Mouse (Mus musculus) kidney, postnatal 4 days (tissue): ENCODE data around the gene Gas7.

Experiments used
- DNase-seq, 2 experiments: peaks; one replicate each; pipeline ENCODE4 v3.0.0; 2021; ENCODE audit warnings: mixed read lengths in 2 of 2

Gene Gas7

DNA sequence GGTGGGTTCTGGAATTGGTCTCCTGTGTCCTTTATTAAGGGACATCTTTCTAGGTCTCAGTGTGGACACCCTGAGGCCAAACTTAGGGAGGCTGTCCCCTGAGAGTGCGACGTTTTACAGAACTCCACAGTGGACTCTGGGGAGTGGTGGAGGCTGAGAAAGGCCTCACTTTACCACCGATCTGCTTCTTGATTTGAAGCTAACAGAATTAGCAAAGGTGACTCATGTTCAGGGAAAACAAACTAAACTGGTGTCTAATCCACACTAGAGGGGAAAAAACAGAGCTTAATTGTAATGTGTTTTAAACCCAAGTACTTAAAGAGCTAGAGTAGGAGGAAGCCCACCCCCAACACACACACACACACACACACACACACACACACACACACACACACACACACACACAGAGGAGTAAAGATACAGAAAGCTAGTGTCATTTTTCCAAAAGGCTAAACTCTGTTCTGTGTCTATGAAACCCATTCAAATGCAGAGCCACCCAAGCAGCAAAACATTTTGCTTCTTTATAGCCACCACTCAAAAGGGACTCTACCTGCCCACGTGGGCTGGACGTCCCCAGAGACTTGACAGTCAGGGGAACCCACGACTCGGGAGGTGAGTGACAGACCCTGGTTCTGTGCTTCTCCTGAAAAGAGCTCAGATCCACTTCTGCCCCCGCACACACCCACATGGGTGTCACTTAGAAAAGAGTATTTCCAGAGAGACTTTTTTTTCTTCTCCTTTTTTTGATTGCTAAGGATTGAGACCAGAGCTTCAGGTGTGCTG lies 268.2 kb downstream of the Gas7 start:
- DNase-seq = no peak

DNA sequence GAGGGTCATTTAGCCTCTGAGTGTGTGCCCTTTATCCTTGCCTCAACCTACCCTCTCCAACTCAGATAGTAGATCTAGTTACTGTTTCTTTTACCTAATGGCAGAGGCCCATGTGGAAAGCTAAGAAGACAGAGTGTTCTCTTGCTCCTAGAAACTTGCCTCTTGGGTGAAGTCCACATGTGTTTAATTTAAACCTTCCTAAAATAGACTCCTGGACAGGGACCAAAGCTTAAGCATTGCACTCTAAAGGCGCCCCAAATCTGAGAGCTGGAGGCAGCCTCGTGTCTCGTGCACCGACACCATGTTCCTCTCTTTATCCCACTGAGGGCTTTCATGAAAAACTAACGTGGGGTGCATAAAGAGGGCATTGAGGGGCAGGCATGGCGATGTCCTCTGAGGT lies 271.9 kb downstream of the Gas7 start:
- no peak for DNase-seq

DNA sequence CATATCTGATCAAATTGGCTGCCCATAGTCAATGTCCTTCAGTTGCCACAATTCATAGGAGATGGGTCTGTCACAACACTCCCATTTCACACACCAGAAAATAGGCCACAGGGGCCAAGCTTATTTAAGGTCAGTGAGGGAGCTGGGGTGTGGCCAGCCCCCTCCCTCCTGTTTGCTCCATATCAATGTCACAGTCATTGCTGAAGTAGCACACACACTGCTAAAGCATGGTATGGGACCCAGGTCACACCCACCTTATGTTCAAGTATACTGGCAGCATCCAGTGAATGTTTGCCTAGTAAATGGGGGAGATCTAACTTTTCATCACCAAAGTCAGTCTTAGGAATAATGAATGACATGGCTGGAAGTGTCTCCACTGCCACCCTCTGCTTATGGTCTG lies 273.5 kb downstream of the Gas7 start:
- DNase-seq = no peak

DNA sequence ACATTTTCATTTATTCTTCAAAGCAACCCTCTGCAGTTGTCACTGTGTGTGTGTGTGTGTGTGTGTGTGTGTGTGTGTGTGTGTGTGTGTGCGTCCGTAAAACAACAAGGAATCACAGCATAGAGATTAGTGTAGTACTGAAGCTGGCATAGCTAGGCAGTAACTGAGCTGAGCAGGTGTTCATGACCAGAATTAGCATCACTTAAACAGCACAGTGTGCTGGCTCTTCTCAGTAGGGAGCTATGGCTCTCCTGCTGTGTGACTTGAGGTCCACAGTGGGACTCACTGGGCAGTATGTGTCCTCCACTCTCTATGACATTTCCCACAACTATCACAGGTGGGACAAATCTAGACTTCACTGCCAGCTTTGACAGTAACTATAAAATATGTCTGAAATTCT lies 275.8 kb downstream of the Gas7 start:
- no peak for DNase-seq

DNA sequence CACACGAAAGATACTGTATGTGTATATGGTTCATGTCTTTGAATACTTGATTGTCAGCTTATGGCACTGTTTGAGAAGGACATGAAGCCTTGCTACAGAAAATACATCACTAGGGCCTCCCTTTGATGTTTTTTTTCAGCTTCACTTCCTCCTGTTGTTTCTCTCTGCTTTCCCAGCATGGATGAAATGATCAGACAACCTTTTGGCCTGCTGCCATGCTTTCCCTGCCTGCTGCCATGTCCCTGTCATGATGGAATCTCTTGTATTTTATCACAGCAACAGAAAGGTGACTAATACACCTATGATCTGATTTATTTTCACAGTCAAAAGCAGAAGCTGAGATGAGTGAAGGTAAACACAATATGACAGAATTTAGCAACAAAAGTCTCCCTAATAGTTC lies 278.5 kb downstream of the Gas7 start:
- DNase-seq = no peak

DNA sequence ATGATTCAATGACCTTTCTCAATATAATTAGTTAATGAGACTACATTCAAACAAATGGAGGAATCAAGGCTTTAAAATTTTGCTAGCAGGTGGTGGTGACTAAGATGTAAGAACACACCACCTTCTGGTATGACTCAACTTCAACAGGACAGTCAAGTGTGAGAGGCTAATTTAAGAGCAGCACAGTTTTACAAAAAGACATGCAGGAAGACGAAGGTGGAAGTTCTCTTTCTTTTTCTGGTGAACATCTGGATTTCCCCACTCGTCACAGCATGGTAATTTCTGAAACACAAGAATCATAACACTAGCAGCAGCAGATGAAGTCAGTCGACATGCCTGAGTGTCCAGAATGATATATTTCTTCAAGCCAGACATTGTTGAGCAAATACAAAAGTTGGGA lies 279.4 kb downstream of the Gas7 start:
- DNase-seq = no peak

DNA sequence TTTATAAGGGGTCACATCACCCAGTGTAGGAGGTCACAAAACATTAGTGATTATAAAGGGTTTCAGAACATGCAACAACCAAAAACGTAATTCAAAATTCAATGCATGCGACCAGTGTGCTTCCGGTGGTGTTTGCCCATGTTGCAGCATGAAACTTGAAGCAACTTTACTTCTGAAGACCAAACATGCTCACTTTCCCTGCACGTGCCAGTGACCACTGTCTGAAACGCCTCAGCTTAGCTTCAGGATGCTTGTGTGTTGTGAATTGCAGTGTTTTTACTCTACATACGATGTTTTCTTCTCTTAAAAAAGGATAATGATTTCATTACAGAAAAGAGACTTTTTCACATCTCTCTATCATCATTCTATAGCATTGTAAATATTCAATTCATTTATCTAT lies 283.1 kb downstream of the Gas7 start:
- no peak for DNase-seq
